Mouse (Mus musculus) forebrain, embryonic 16.5 days (tissue): Measurements from ENCODE around the gene Nek8. TPM values are rescaled to one million over a fixed set of nuclear protein-coding genes. Genes with fewer than 3 reads are reported as not detected.
"Not testable (repeated sequence)": the region's sequence is repeated elsewhere in the genome, so short reads cannot be mapped to it uniquely, and the experiment has no call there.

Source experiments
- ATAC-seq: fragments of 200-750 bp; cut with Nextera tagmentation; 2 replicates; pipeline ENCODE4 v1.8.0; 2017; ENCODE audit warnings: mild to moderate bottlenecking, moderate library complexity
- H3K27ac ChIP-seq: fragments of 300-500 bp; sonication (generic); 2 replicates; pipeline ENCODE4 v1.5.1; 2014; ENCODE audit warnings: low read length, control low read depth
- H3K27me3 ChIP-seq: fragments of 300-500 bp; sonication (generic); replicated peaks from 2 replicates; pipeline ENCODE4 v1.6.1; 2014; ENCODE audit warnings: low read length; ENCODE audit not compliant: control insufficient read depth, insufficient read depth
- H3K36me3 ChIP-seq: fragments of 300-500 bp; sonication (generic); 2 replicates; pipeline ENCODE4 v1.6.1; 2014; ENCODE audit not compliant: control insufficient read depth, insufficient read depth
- H3K4me1 ChIP-seq: fragments of 300-500 bp; sonication (generic); replicated peaks from 2 replicates; pipeline ENCODE4 v1.6.1; 2014; ENCODE audit warnings: low read length; ENCODE audit not compliant: control insufficient read depth, insufficient read depth
- H3K4me2 ChIP-seq: fragments of 300-500 bp; sonication (generic); 2 replicates; pipeline ENCODE4 v1.6.1; 2014; ENCODE audit warnings: mild to moderate bottlenecking, low read length, control low read depth
- H3K4me3 ChIP-seq: fragments of 300-500 bp; sonication (generic); replicated peaks from 2 replicates; pipeline ENCODE4 v1.5.1; 2014; ENCODE audit warnings: mild to moderate bottlenecking, low read length, control low read depth
- H3K9ac ChIP-seq: fragments of 300-500 bp; sonication (generic); replicated peaks from 2 replicates; pipeline ENCODE4 v1.6.1; 2014; ENCODE audit warnings: low read depth, low read length, control low read depth
- H3K9me3 ChIP-seq: fragments of 300-500 bp; sonication (generic); 2 replicates; pipeline ENCODE4 v1.6.1; 2016; ENCODE audit warnings: low read length; ENCODE audit not compliant: control insufficient read depth
- WGBS: fragments of 180-500 bp; shearing (Covaris S2); extraction: QIAGEN DNeasy Blood & Tissue Kit; methylation state at CpG from one replicate; pipeline ENCODE4 v1.1.7; 2014; 5-methylcytosine and 5-hydroxymethylcytosine counted together
- polyA plus RNA-seq: library from polyadenylated mRNA; unstranded; fragments of >200 nt; fragmentation: Nextera tagmentation; extraction: Ambion mirVana; gene quantifications from 2 replicates; pipeline ENCODE4 v1.2.1, GENCODE M21; 2015

Gene Nek8
- polyA plus RNA-seq, 1 experiment from 2014 or later, result 5.1 TPM

DNA sequence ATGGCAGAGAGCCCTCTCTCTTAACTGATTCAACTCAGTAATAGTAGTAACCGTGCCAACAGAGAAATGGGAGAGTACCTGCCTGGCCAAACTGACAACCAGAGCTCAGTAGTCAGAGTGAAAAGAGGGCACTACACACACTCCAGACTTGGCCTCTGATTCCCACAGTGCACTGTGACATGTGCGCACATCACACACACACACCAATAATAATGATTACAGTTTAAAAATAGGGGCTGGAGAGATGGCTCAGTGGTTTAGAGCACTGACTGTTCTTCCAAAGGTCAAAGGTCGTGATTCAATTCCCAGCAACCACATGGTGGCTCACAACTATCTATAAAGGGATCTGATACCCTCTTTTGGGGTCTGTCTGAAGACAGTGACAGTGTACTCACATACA lies 38.5 kb downstream of the Nek8 start:
- ATAC-seq, result no peak
- H3K4me3 ChIP-seq, result no peak overlapping the region
- H3K36me3 ChIP-seq, result no peaks in the 10 kb centered on the region
- no peaks in the 10 kb centered on the region for H3K27me3 ChIP-seq
- no peak overlapping the region for H3K9ac ChIP-seq
- H3K9me3 ChIP-seq, result no peaks in the 10 kb centered on the region
- no peak overlapping the region for H3K27ac ChIP-seq
- no peak overlapping the region for H3K4me2 ChIP-seq
- H3K4me1 ChIP-seq, result no peaks in the 10 kb centered on the region
- 89% methylated on average over 3 of the region's 3 CpGs for WGBS

GRCm38 (mm10) chr11:78137584-78137983 lies 38.9 kb downstream of the Nek8 start:
- Histone ChIP-seq H3K4me2 (no peak overlapping the region), H3K9ac (no peak overlapping the region), H3K36me3 (no peaks in the 10 kb centered on the region), H3K4me1 (no peaks in the 10 kb centered on the region), H3K4me3 (no peak overlapping the region), H3K9me3 (no peaks in the 10 kb centered on the region), H3K27me3 (no peaks in the 10 kb centered on the region), H3K27ac (no peak overlapping the region)
- 74% methylated on average over 4 of the region's 4 CpGs for WGBS
- no peak for ATAC-seq

DNA sequence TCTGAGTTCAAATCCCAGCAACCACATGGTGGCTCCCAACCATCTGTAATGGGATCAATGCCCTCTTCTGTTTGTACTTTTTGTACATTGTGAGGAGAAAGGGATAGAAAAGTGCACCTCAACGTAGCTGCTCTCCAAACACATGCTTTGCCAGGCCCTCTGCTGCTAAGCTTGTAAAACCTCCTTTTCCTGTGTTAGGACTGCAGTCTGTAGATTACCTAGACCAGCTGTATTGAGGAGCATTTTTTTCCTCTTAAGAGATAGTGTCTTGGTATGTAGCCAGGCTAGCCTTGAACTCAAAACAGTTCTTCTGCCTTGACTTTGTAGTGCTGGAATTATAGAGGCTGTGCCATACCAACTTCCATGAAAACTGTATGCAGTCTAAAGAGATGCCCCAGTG lies 40.3 kb downstream of the Nek8 start:
- ATAC-seq, result no peak
- 94% methylated on average over 1 of the region's 1 CpGs for whole genome bisulfite sequencing
- Histone ChIP-seq H3K27ac (no peak overlapping the region), H3K27me3 (no peaks in the 10 kb centered on the region), H3K9ac (no peak overlapping the region), H3K9me3 (no peaks in the 10 kb centered on the region), H3K4me3 (no peak overlapping the region), H3K36me3 (no peaks in the 10 kb centered on the region), H3K4me2 (no peak overlapping the region), H3K4me1 (no peaks in the 10 kb centered on the region)

- H3K4me2 ChIP-seq, H3K9me3 ChIP-seq, H3K4me3 ChIP-seq, H3K36me3 ChIP-seq, H3K4me1 ChIP-seq, H3K9ac ChIP-seq, H3K27me3 ChIP-seq, ATAC-seq, H3K27ac ChIP-seq: not testable (repeated sequence)
- WGBS, result 93% methylated on average over 7 of the region's 7 CpGs
These were observed 41.2 kb downstream of the Nek8 start for GRCm38 (mm10) chr11:78135314-78135713.

DNA sequence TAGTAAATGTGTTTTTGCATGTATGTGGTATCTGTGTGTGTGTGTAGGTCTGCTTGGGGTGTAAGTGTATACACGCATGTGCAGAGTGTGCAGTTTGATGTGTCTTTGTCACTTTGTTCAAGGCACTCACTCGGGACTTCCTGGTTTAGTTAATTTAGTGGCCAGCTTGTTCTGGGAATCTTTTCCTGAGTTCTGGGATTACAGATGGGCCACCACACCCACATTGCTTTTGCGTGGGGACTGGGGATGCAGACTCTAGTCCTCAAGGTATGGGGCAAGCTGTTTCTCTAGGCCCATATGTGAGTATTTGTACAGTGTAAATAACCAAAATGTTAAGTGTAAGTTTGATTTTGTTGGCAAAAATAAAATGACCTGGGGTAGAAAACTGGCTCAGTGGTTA lies 42.1 kb downstream of the Nek8 start:
- ATAC-seq, result no peak
- Histone ChIP-seq H3K4me1 (peaks cover 3% of the 10 kb centered on the region; the same call in 1 of the 2 replicates), H3K36me3 (no peaks in the 10 kb centered on the region), H3K9me3 (no peaks in the 10 kb centered on the region), H3K4me3 (no peak overlapping the region), H3K27me3 (no peaks in the 10 kb centered on the region), H3K4me2 (no peak overlapping the region), H3K27ac (no peak overlapping the region), H3K9ac (no peak overlapping the region)
- 76% methylated on average over 3 of the region's 3 CpGs for WGBS

DNA sequence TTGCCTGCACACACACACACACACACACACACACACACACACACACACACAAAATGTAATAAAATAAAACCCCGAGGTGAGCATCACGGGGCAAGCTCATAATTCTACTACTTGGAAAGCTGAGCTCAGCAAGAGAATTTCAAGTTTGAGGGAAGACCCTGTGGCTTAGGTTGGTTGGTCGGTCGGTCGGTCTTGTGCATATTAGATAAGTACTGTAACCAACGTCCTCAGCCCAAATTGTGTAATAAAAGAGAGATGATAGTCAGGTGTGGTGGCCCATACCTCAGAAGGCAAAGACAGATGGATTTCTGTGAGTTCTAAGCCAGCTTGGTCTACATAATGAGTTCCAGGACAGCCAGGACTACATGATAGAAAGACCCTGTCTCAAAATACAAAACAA lies 42.6 kb downstream of the Nek8 start:
- Histone ChIP-seq H3K9ac (no peak overlapping the region), H3K4me2 (no peak overlapping the region), H3K9me3 (no peaks in the 10 kb centered on the region), H3K27me3 (no peaks in the 10 kb centered on the region), H3K36me3 (no peaks in the 10 kb centered on the region), H3K27ac (no peak overlapping the region), H3K4me1 (peaks cover 6% of the 10 kb centered on the region; the same call in 1 of the 2 replicates), H3K4me3 (no peak overlapping the region)
- no peak for ATAC-seq
- 92% methylated on average over 6 of the region's 6 CpGs for WGBS

DNA sequence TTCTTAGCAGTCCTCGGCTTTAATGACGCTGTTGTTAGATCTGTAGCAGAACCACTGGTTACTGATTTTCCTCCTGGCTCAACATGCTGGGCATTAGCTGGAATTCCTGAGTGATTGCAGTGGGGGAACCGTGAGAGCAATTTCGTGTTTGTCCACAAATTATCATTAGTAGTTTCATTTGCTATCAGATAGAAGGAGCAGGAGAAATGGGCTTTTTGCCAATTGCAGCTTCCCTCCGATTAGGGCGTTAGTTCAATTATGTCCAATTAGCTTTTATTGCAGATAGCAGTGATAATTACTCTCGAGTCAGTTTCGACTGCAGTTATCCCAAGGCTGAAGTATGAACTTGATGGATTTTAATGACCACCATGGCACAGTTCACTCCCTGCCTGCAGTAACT lies 47.0 kb downstream of the Nek8 start:
- Histone ChIP-seq H3K27me3 (no peaks in the 10 kb centered on the region), H3K27ac (no peak overlapping the region), H3K36me3 (no peaks in the 10 kb centered on the region), H3K4me2 (no peak overlapping the region), H3K9ac (no peak overlapping the region), H3K4me1 (peaks cover 6% of the 10 kb centered on the region; the same call in 1 of the 2 replicates), H3K4me3 (no peak overlapping the region), H3K9me3 (no peaks in the 10 kb centered on the region)
- WGBS, result 29% methylated on average over 8 of the region's 8 CpGs
- no peak for ATAC-seq

DNA sequence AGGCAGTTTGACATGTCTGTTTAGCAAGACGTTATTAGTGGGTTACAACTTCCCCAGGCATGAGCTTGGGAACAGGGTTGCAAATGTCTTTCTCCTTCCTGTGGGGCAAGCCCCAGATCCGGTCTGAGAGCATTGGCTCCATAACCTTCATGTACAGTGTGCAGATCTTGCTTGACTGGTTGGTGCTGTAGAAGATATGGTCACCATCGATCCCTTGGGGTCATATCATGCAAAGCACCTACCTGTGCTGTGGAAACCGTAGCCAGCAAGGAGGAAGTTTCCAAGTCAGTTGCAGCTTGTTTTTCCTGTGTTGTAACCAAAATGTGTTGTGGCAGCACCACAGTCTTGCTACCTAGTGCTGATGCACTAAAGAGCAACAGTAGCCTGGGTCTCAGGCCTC lies 49.7 kb downstream of the Nek8 start:
- no peak for ATAC-seq
- no peak overlapping the region for H3K4me2 ChIP-seq
- H3K9me3 ChIP-seq, result no peaks in the 10 kb centered on the region
- 88% methylated on average over 4 of the region's 4 CpGs for WGBS
- H3K4me3 ChIP-seq, result no peak overlapping the region
- peaks cover 6% of the 10 kb centered on the region; the same call in 1 of the 2 replicates for H3K4me1 ChIP-seq
- H3K27ac ChIP-seq, result no peak overlapping the region
- H3K36me3 ChIP-seq, result no peaks in the 10 kb centered on the region
- no peaks in the 10 kb centered on the region for H3K27me3 ChIP-seq
- no peak overlapping the region for H3K9ac ChIP-seq

- H3K36me3 ChIP-seq, result no peaks in the 10 kb centered on the region
- no peak for ATAC-seq
- no peak overlapping the region for H3K4me2 ChIP-seq
- peaks cover 6% of the 10 kb centered on the region; the same call in 1 of the 2 replicates for H3K4me1 ChIP-seq
- WGBS, result 83% methylated on average over 6 of the region's 6 CpGs
- H3K9me3 ChIP-seq, result no peaks in the 10 kb centered on the region
- no peak overlapping the region for H3K27ac ChIP-seq
- H3K4me3 ChIP-seq, result no peak overlapping the region
- H3K27me3 ChIP-seq, result no peaks in the 10 kb centered on the region
- H3K9ac ChIP-seq, result no peak overlapping the region
These were observed 50.8 kb downstream of the Nek8 start for GRCm38 (mm10) chr11:78125691-78126090.

DNA sequence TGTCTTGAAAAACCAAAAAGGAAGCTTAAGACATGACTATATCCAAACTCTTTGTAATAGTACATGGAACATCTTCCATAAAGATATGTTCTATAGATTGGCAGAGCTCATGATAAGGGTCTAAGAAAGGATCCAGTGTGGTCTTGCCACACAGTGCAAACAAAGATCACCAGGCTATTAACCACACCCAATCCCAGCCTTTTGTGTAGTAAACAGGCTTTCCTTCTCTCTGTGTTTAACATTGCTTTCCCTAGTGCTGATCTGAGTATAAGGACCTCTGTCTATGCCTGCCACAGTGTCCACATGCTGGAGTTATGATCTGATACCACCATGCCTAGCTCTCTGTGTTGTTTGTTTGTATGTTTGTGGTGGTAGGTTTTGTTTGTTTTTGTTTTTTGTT lies 52.7 kb downstream of the Nek8 start:
- Histone ChIP-seq H3K9me3 (no peaks in the 10 kb centered on the region), H3K27me3 (no peaks in the 10 kb centered on the region), H3K27ac (no peak overlapping the region), H3K4me2 (no peak overlapping the region), H3K9ac (no peak overlapping the region), H3K4me3 (no peak overlapping the region), H3K36me3 (no peaks in the 10 kb centered on the region), H3K4me1 (no peaks in the 10 kb centered on the region)
- no peak for ATAC-seq
